Mouse (Mus musculus): ENCODE results near the gene Cct4. TPM values are rescaled to one million over a fixed set of nuclear protein-coding genes. Genes with fewer than 3 reads are reported as not detected.

The Cct4 gene
- polyA plus RNA-seq (2016; fragmentation: Nextera tagmentation; extraction: Ambion mirVana), result 328 and 333 TPM in 2 replicates

DNA sequence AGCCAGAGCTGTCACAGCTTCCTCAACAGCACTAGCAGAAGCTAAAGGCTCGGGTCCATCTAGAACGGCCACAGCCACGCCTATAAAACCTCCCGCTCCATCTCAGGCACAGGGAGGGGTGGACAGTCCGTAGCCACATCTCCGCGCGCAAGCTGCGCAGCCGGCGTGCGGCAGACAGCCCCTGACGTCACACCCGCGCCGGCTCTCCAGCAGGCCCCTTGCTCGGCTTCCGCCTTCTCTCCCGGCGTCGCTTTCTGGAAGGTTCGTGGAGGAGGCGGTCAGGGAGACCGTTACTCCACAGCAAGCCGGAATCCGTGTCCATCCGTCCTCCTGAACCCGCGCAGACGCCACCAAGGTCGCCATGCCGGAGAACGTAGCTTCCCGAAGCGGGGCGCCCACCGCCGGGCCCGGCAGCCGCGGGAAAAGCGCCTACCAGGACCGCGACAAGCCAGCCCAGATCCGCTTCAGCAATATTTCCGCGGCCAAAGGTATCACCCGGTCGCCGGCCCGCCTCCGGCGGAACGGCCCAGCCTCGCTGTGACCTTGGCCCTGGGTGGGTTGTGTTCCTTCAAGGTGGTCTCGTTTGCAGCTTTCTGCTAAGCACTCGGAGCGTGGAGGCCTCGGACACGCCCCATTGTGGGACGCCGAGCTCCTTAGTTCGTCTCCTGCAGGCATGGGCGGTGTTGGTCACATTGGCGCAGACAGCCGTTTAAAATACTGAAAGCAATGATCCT lies at the start of gene Cct4:
Gene Cct4 (plus strand): TSS at position 127 of the 734 bp plus-strand sequence.
- under 1% methylated on average over 66 of the region's 66 CpGs for WGBS

GRCm38 (mm10) chr11:22949101-22949500 lies 41.2 kb upstream of the Cct4 start:
- 81% methylated on average over 1 of the region's 1 CpGs for WGBS
- no peaks in the 10 kb centered on the region for H3K36me3 ChIP-seq
- no peak overlapping the region for H3K4me3 ChIP-seq
- no peaks in the 10 kb centered on the region for H3K9me3 ChIP-seq
- no peaks in the 10 kb centered on the region for H3K27me3 ChIP-seq
- no peak overlapping the region for H3K4me2 ChIP-seq (replicated peaks)
- H3K27ac ChIP-seq, result no peak overlapping the region
- H3K4me1 ChIP-seq, result no peaks in the 10 kb centered on the region
- no peak overlapping the region for H3K9ac ChIP-seq
- no peak for ATAC-seq (ENCODE audit: insufficient number of reproducible peaks, insufficient read depth, low FRiP score, low TSS enrichment)

More for the DNA sequence above, at the start of gene Cct4:
- Histone ChIP-seq H3K9me3 (no peaks in the 10 kb centered on the region), H3K4me1 (peaks cover 11% of the 10 kb centered on the region), H3K9ac (peak within 1 kb of the TSS; percentile 84), H3K36me3 (peaks cover 17% of the 10 kb centered on the region), H3K4me3 (peak within 1 kb of the TSS; percentile 95), H3K27me3 (no peaks in the 10 kb centered on the region), H3K4me2 (replicated peaks) (peak within 1 kb of the TSS; percentile 97), H3K27ac (peak within 1 kb of the TSS; percentile 96)
- ATAC-seq (ENCODE audit: insufficient number of reproducible peaks, insufficient read depth, low FRiP score, low TSS enrichment), result peak; percentile 94

GRCm38 (mm10) chr11:22950131-22950530 lies 40.2 kb upstream of the Cct4 start:
- WGBS, result 91% methylated on average over 6 of the region's 6 CpGs
- Histone ChIP-seq H3K4me3 (no peak overlapping the region), H3K27me3 (no peaks in the 10 kb centered on the region), H3K9me3 (no peaks in the 10 kb centered on the region), H3K36me3 (peaks cover under 1% of the 10 kb centered on the region; the same call in 1 of the 2 replicates), H3K4me2 (replicated peaks) (no peak overlapping the region), H3K4me1 (no peaks in the 10 kb centered on the region), H3K27ac (no peak overlapping the region), H3K9ac (no peak overlapping the region)
- ATAC-seq (ENCODE audit: insufficient number of reproducible peaks, insufficient read depth, low FRiP score, low TSS enrichment), result no peak

DNA sequence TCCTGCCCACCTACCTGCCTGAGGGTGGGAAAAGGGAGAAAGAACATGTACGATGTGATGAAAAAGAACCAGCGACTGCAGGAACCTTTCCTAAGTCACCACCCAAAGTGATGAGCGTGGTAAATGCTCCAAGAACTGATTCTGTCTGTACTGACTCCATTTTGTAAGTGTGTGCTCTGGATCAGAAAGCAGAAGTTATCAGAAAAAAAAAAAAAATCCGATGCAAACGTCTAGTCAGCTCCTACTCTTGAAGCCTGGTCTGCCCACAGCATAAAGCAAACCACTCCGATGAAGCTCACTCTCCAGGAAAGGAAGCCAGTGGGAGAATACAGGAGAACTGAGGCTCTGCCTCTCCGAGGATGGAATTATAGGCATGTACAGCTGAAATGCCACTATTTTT lies 37.7 kb upstream of the Cct4 start:
- Histone ChIP-seq H3K9me3 (no peaks in the 10 kb centered on the region), H3K4me3 (no peak overlapping the region), H3K36me3 (peaks cover 2% of the 10 kb centered on the region; the same call in 1 of the 2 replicates), H3K9ac (no peak overlapping the region), H3K4me1 (no peaks in the 10 kb centered on the region), H3K27me3 (no peaks in the 10 kb centered on the region), H3K27ac (no peak overlapping the region), H3K4me2 (replicated peaks) (no peak overlapping the region)
- no peak for ATAC-seq (ENCODE audit: insufficient number of reproducible peaks, insufficient read depth, low FRiP score, low TSS enrichment)
- 89% methylated on average over 7 of the region's 7 CpGs for WGBS

DNA sequence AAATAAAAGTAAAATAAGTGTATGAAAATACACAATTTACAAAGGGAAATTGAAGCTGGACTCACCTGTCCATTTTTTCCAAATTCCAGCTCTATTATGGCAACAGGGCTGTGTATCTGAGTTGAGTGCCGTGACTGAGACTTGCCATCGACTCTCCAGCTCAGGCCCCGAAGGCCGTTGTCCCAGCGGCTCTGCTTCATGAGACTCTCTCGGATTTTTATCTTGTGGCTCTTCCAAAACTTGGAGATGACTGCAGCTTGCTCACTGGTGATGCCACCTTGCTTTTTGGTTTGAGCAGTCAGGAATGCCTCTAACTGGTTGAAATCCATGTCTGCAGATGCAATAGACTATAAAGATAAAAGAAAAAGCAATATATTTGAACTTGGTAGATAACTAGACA lies 34.0 kb upstream of the Cct4 start:
- Histone ChIP-seq H3K36me3 (peaks cover 2% of the 10 kb centered on the region; the same call in 1 of the 2 replicates), H3K4me1 (no peaks in the 10 kb centered on the region), H3K9ac (no peak overlapping the region), H3K27ac (no peak overlapping the region), H3K27me3 (no peaks in the 10 kb centered on the region), H3K4me3 (no peak overlapping the region), H3K9me3 (no peaks in the 10 kb centered on the region), H3K4me2 (replicated peaks) (no peak overlapping the region)
- WGBS, result 96% methylated on average over 6 of the region's 6 CpGs
- no peak for ATAC-seq (ENCODE audit: insufficient number of reproducible peaks, insufficient read depth, low FRiP score, low TSS enrichment)

GRCm38 (mm10) chr11:22956830-22957229 lies 33.5 kb upstream of the Cct4 start:
- no peak overlapping the region for H3K4me2 ChIP-seq (replicated peaks)
- H3K9ac ChIP-seq, result no peak overlapping the region
- ATAC-seq (ENCODE audit: insufficient number of reproducible peaks, insufficient read depth, low FRiP score, low TSS enrichment), result no peak
- H3K4me3 ChIP-seq, result no peak overlapping the region
- no peaks in the 10 kb centered on the region for H3K4me1 ChIP-seq
- H3K36me3 ChIP-seq, result peaks cover 2% of the 10 kb centered on the region; the same call in 1 of the 2 replicates
- H3K27ac ChIP-seq, result no peak overlapping the region
- H3K9me3 ChIP-seq, result no peaks in the 10 kb centered on the region
- 72% methylated on average over 4 of the region's 4 CpGs for WGBS
- no peaks in the 10 kb centered on the region for H3K27me3 ChIP-seq

- Histone ChIP-seq H3K9me3 (no peaks in the 10 kb centered on the region), H3K27ac (no peak overlapping the region), H3K4me3 (no peak overlapping the region), H3K27me3 (no peaks in the 10 kb centered on the region), H3K9ac (no peak overlapping the region), H3K4me1 (no peaks in the 10 kb centered on the region), H3K4me2 (replicated peaks) (no peak overlapping the region), H3K36me3 (peaks cover 2% of the 10 kb centered on the region; the same call in 1 of the 2 replicates)
- ATAC-seq (ENCODE audit: insufficient number of reproducible peaks, insufficient read depth, low FRiP score, low TSS enrichment), result no peak
- WGBS, result 91% methylated on average over 4 of the region's 4 CpGs
These were observed 32.4 kb upstream of the Cct4 start for GRCm38 (mm10) chr11:22957791-22958374.

- H3K4me1 ChIP-seq, result peaks cover 5% of the 10 kb centered on the region; the same call in 1 of the 2 replicates
- H3K4me3 ChIP-seq, result no peak overlapping the region
- 90% methylated on average over 1 of the region's 1 CpGs for WGBS
- no peaks in the 10 kb centered on the region for H3K27me3 ChIP-seq
- no peak overlapping the region for H3K9ac ChIP-seq
- H3K27ac ChIP-seq, result no peak overlapping the region
- no peaks in the 10 kb centered on the region; the same call in 1 of the 2 replicates for H3K9me3 ChIP-seq
- ATAC-seq (ENCODE audit: insufficient number of reproducible peaks, insufficient read depth, low FRiP score, low TSS enrichment), result no peak
- H3K4me2 ChIP-seq (replicated peaks), result no peak overlapping the region
- H3K36me3 ChIP-seq, result 0 out of 2 replicates have a peak, but pooled peaks cover 6% of the 10 kb centered on the region
These were observed 28.2 kb upstream of the Cct4 start for GRCm38 (mm10) chr11:22962101-22962500.

GRCm38 (mm10) chr11:22964401-22964800 lies 25.9 kb upstream of the Cct4 start:
- H3K27ac ChIP-seq, result no peak overlapping the region
- WGBS, result 72% methylated on average over 4 of the region's 4 CpGs
- peaks cover 10% of the 10 kb centered on the region; the same call in 1 of the 2 replicates for H3K36me3 ChIP-seq
- H3K9me3 ChIP-seq, result peaks cover 5% of the 10 kb centered on the region
- H3K4me1 ChIP-seq, result peaks cover 5% of the 10 kb centered on the region; the same call in 1 of the 2 replicates
- H3K27me3 ChIP-seq, result no peaks in the 10 kb centered on the region
- H3K4me3 ChIP-seq, result no peak overlapping the region
- ATAC-seq (ENCODE audit: insufficient number of reproducible peaks, insufficient read depth, low FRiP score, low TSS enrichment), result no peak
- no peak overlapping the region for H3K9ac ChIP-seq
- no peak overlapping the region for H3K4me2 ChIP-seq (replicated peaks)

GRCm38 (mm10) chr11:22965503-22965902 lies 24.8 kb upstream of the Cct4 start:
- H3K4me3 ChIP-seq, result no peak overlapping the region
- no peak overlapping the region for H3K9ac ChIP-seq
- H3K27me3 ChIP-seq, result no peaks in the 10 kb centered on the region
- WGBS, result 70% methylated on average over 4 of the region's 4 CpGs
- H3K4me2 ChIP-seq (replicated peaks), result no peak overlapping the region
- peaks cover 10% of the 10 kb centered on the region; the same call in 1 of the 2 replicates for H3K36me3 ChIP-seq
- peaks cover 5% of the 10 kb centered on the region; the same call in 1 of the 2 replicates for H3K4me1 ChIP-seq
- no peak overlapping the region for H3K27ac ChIP-seq
- no peak for ATAC-seq (ENCODE audit: insufficient number of reproducible peaks, insufficient read depth, low FRiP score, low TSS enrichment)
- H3K9me3 ChIP-seq, result peaks cover 5% of the 10 kb centered on the region

GRCm38 (mm10) chr11:22969486-22969885 lies 20.8 kb upstream of the Cct4 start:
- H3K4me2 ChIP-seq (replicated peaks), result no peak overlapping the region
- H3K4me3 ChIP-seq, result no peak overlapping the region
- peaks cover 29% of the 10 kb centered on the region for H3K36me3 ChIP-seq
- WGBS, result 61% methylated on average over 6 of the region's 6 CpGs
- no peak overlapping the region for H3K9ac ChIP-seq
- H3K27ac ChIP-seq, result no peak overlapping the region
- H3K9me3 ChIP-seq, result peaks cover 35% of the 10 kb centered on the region
- H3K27me3 ChIP-seq, result no peaks in the 10 kb centered on the region
- peaks cover 6% of the 10 kb centered on the region; the same call in 1 of the 2 replicates for H3K4me1 ChIP-seq
- no peak for ATAC-seq (ENCODE audit: insufficient number of reproducible peaks, insufficient read depth, low FRiP score, low TSS enrichment)

DNA sequence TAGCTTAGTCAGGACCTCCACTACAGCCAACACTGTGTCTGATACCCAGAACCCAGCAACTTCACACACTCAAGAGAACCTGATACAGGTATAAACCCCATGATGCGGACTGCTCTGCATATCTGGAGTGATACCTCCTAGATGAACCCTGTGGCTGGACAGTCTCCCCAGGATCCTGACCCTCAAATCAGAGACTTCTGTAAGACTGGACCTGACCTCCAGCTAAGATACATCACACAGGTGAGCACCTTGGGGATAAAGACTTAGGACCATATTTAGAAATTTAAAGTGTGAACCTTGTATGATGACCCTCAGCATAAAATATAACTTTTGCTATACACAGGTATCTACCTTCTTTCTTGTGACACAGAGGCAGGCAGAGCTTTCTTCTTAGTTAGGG lies 19.8 kb upstream of the Cct4 start:
- H3K9me3 ChIP-seq, result peaks cover 35% of the 10 kb centered on the region
- H3K9ac ChIP-seq, result no peak overlapping the region
- whole genome bisulfite sequencing, result 97% methylated on average over 1 of the region's 1 CpGs
- no peak overlapping the region for H3K4me2 ChIP-seq (replicated peaks)
- H3K27ac ChIP-seq, result no peak overlapping the region
- no peaks in the 10 kb centered on the region for H3K27me3 ChIP-seq
- H3K36me3 ChIP-seq, result peaks cover 29% of the 10 kb centered on the region
- no peak for ATAC-seq (ENCODE audit: insufficient number of reproducible peaks, insufficient read depth, low FRiP score, low TSS enrichment)
- H3K4me1 ChIP-seq, result peaks cover 9% of the 10 kb centered on the region
- H3K4me3 ChIP-seq, result no peak overlapping the region
